Mouse (Mus musculus) hindbrain, postnatal 0 days (tissue): Measurements from ENCODE around the gene Gm21731. TPM values are rescaled to one million over a fixed set of nuclear protein-coding genes. Genes with fewer than 3 reads are reported as not detected.
A peak's percentile ranks its signal among the peaks of the same experiment; 100 is the strongest.
"Not testable (repeated sequence)": the region's sequence is repeated elsewhere in the genome, so short reads cannot be mapped to it uniquely, and the experiment has no call there.

Source experiments
- ATAC-seq: fragments of 200-750 bp; cut with Nextera tagmentation; 2 replicates; pipeline ENCODE4 v1.8.0; 2017; ENCODE audit warnings: mild to moderate bottlenecking, moderate TSS enrichment, moderate library complexity
- DNase-seq: peaks from one replicate; pipeline ENCODE4 v3.0.0-alpha.2; 2015; ENCODE audit warnings: low spot score
- H3K27ac ChIP-seq: fragments of 300-500 bp; sonication (generic); 2 replicates; pipeline ENCODE4 v1.5.1; 2014; ENCODE audit warnings: mild to moderate bottlenecking
- H3K27me3 ChIP-seq: fragments of 300-500 bp; sonication (generic); 2 replicates; pipeline ENCODE4 v1.6.1; 2014; ENCODE audit warnings: low read length, mixed read lengths; ENCODE audit not compliant: insufficient read depth
- H3K36me3 ChIP-seq: fragments of 300-500 bp; sonication (generic); 2 replicates; pipeline ENCODE4 v1.6.1; 2014; ENCODE audit warnings: low read length, mixed read lengths; ENCODE audit not compliant: insufficient read depth
- H3K4me1 ChIP-seq: fragments of 300-500 bp; sonication (generic); 2 replicates; pipeline ENCODE4 v1.6.1; 2014; ENCODE audit warnings: antibody characterized with exemption, low read length, mixed read lengths; ENCODE audit not compliant: insufficient read depth
- H3K4me2 ChIP-seq: fragments of 300-500 bp; sonication (generic); 2 replicates; pipeline ENCODE4 v1.6.1; 2014; ENCODE audit warnings: low read depth, mild to moderate bottlenecking, low read length, moderate library complexity, mixed read lengths
- H3K4me3 ChIP-seq: fragments of 300-500 bp; sonication (generic); 2 replicates; pipeline ENCODE4 v1.5.1; 2014; ENCODE audit warnings: low read length
- H3K9ac ChIP-seq: fragments of 300-500 bp; sonication (generic); replicated peaks from 2 replicates; pipeline ENCODE4 v1.6.1; 2014; ENCODE audit warnings: mild to moderate bottlenecking, low read length, moderate library complexity, mixed read lengths
- H3K9me3 ChIP-seq: fragments of 300-500 bp; sonication (generic); 2 replicates; pipeline ENCODE4 v1.6.1; 2016; ENCODE audit warnings: low read length, mixed read lengths
- CTCF ChIP-seq: IDR thresholded peaks from 2 replicates; pipeline ENCODE4 v1.5.1; 2016; ENCODE audit warnings: antibody characterized with exemption, control low read depth, low read depth
- WGBS: fragments of 180-500 bp; shearing (Covaris S2); extraction: QIAGEN DNeasy Blood & Tissue Kit; methylation state at CpG from one replicate; pipeline ENCODE4 v1.1.7; 2014; 5-methylcytosine and 5-hydroxymethylcytosine counted together
- polyA plus RNA-seq: library from polyadenylated mRNA; unstranded; fragments of >200 nt; fragmentation: Nextera tagmentation; extraction: Ambion mirVana; gene quantifications from 2 replicates; pipeline ENCODE4 v1.2.1, GENCODE M21; 2015
- total RNA-seq: library from RNA; depleted of rRNA; stranded (reverse); fragments of >200 nt; gene quantifications from 2 replicates; pipeline ENCODE4 v1.2.3, GENCODE M21; 2014; rRNA removed

Gm21731 gene
- total and polyA plus RNA-seq, 2 experiments from 2014 or later: not detected

DNA sequence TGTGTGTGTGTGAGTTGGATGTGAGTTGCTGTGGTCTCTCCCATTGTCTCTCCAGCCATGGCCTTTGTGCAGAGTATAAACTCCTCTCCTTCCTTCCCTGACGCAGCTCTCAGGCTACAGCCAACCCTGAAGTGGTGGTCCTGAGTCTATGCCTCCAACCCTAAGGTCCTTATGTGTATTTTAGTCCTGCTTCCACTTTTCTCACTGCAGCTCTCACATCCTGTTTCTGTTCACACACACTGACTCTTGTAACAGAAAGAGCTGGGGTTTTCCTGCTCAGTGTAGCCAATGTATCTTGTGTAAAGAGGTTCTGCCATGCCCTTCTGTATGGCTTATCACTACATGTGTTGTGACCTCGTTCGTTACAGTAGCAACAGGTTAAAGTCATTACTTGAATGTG, 20.8 kb downstream of the Gm21731 start:
- not testable (repeated sequence) for H3K9ac ChIP-seq, ATAC-seq, H3K9me3 ChIP-seq, H3K27ac ChIP-seq, H3K4me2 ChIP-seq, H3K27me3 ChIP-seq, DNase-seq, H3K4me1 ChIP-seq, H3K4me3 ChIP-seq, H3K36me3 ChIP-seq
- 69% methylated on average over 3 of the region's 3 CpGs for WGBS

GRCm38 (mm10) chr13:120262870-120263269, 24.0 kb downstream of the Gm21731 start, which contains the start of gene AF067061:
AF067061 (plus strand) TSS chr13:120263114.
- not testable (repeated sequence) for H3K9ac ChIP-seq, H3K36me3 ChIP-seq, DNase-seq, H3K4me3 ChIP-seq, ATAC-seq, H3K4me1 ChIP-seq, H3K27ac ChIP-seq, H3K4me2 ChIP-seq, H3K9me3 ChIP-seq, H3K27me3 ChIP-seq
- 92% methylated on average over 2 of the region's 2 CpGs for WGBS

DNA sequence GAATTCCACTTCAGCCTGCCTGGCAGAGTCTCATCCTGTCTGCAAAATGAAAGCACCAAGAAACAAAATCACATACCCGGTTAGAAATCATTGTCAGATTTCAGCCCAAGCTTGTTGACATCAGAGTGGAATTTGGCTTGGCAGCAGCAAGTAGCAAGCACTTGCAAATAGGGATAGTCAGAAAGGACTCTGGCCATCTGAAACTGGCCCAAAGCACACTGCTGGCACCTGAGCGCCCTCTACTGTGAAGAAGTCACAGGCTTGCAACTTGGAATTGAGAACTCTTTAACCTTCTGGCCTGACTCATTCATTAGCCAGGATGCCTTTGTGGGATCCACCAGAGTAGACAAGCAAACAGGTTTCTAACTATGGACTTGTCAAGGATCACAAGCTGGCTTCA, 38.9 kb downstream of the Gm21731 start:
- H3K36me3 ChIP-seq, H3K27ac ChIP-seq, ATAC-seq, H3K27me3 ChIP-seq, H3K9me3 ChIP-seq, DNase-seq, H3K4me3 ChIP-seq, H3K4me2 ChIP-seq, H3K4me1 ChIP-seq, H3K9ac ChIP-seq: not testable (repeated sequence)
- WGBS: 34% methylated on average over 2 of the region's 2 CpGs
- peak; percentile 15; the same call in 1 of the 2 replicates for TF ChIP-seq CTCF

DNA sequence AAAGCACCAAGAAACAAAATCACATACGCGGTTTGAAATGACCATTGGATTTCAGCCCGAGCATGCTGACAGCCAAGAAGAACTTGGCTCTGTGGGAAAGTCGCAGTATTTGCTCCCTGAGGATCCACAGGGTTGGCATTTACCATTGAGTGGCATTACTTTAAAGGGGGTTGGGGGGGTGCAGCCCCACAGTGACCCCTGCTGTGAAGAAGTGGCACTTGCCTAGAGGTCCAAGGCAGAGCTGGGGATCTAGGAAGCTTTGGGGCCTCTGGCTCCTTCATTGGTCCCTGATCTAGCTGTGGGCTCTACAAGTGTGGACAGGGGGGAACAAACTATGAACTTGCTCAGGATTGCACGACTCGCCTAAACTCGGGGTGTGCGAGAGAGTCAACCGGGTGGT, 39.9 kb downstream of the Gm21731 start:
- no peak overlapping the region for H3K27ac ChIP-seq
- H3K36me3 ChIP-seq: no peaks in the 10 kb centered on the region
- no peaks in the 10 kb centered on the region for H3K9me3 ChIP-seq
- no peak overlapping the region for H3K4me2 ChIP-seq
- no peaks in the 10 kb centered on the region for H3K27me3 ChIP-seq
- DNase-seq (no peak), ATAC-seq (no peak)
- H3K4me3 ChIP-seq: no peak overlapping the region
- no peak for TF ChIP-seq CTCF
- WGBS: 87% methylated on average over 9 of the region's 9 CpGs
- H3K9ac ChIP-seq: no peak overlapping the region
- H3K4me1 ChIP-seq: no peaks in the 10 kb centered on the region

Other genes starting within 250 kb of the Gm21731 start
- gene Gm36079, start 212.1 kb upstream of the Gm21731 start, total RNA-seq: not detected in 2 replicates
- gene Gm36079, start 212.1 kb upstream of the Gm21731 start, polyA plus RNA-seq: not detected in 2 replicates
- not detected in 2 replicates for gene Gm21188, start 186.9 kb upstream of the Gm21731 start, total RNA-seq
- 0.24 TPM in 1 of 2 replicates, not detected in the other for gene Gm21188, start 186.9 kb upstream of the Gm21731 start, polyA plus RNA-seq
- gene Gm20767, start 98.9 kb upstream of the Gm21731 start, total RNA-seq: not detected in 2 replicates
- gene Gm20767, start 98.9 kb upstream of the Gm21731 start, polyA plus RNA-seq: not detected in 2 replicates
- not detected in 2 replicates for gene Gm21818, start 66.7 kb upstream of the Gm21731 start, total RNA-seq
- not detected in 2 replicates for gene Gm21818, start 66.7 kb upstream of the Gm21731 start, polyA plus RNA-seq
- gene Gm21762, start 23.2 kb upstream of the Gm21731 start, total RNA-seq: not detected in 2 replicates
- not detected in 2 replicates for gene Gm21762, start 23.2 kb upstream of the Gm21731 start, polyA plus RNA-seq
- gene AF067061, start 24.0 kb downstream of the Gm21731 start, total RNA-seq: not detected in 2 replicates
- gene AF067061, start 24.0 kb downstream of the Gm21731 start, polyA plus RNA-seq: not detected in 2 replicates
- not detected in 2 replicates for gene BC147527, start 61.3 kb downstream of the Gm21731 start, total RNA-seq
- 0.15 TPM in 1 of 2 replicates, not detected in the other for gene BC147527, start 61.3 kb downstream of the Gm21731 start, polyA plus RNA-seq
- not detected in 2 replicates for gene Tcstv3, start 77.8 kb downstream of the Gm21731 start, total RNA-seq
- gene Tcstv3, start 77.8 kb downstream of the Gm21731 start, polyA plus RNA-seq: not detected in 2 replicates